Mouse (Mus musculus) spleen, adult 2 months (tissue): ENCODE results near the gene Agbl1. TPM values are rescaled to one million over a fixed set of nuclear protein-coding genes. Genes with fewer than 3 reads are reported as not detected.

ENCODE experiments used
- DNase-seq, 2 experiments: peaks; one replicate each; pipeline versions ENCODE4 v3.0.0 to v3.0.0-alpha.2; 2012 to 2021; ENCODE audit warnings: low spot score in 2 of 2, low read depth in 1 of 2
- H3K27ac ChIP-seq: fragments of 200-500 bp; 2 replicates; pipeline ENCODE4 v1.5.1; 2012; ENCODE audit warnings: low read length, inconsistent platforms; ENCODE audit not compliant: insufficient read depth
- H3K27me3 ChIP-seq: fragments of 200-500 bp; 2 replicates; pipeline ENCODE4 v1.6.1; 2012; ENCODE audit warnings: mild to moderate bottlenecking, moderate library complexity, low read length, inconsistent platforms; ENCODE audit not compliant: control insufficient read depth, insufficient read depth
- H3K36me3 ChIP-seq: fragments of 200-500 bp; 2 replicates; pipeline ENCODE4 v1.6.1; 2012; ENCODE audit warnings: mild to moderate bottlenecking, low read length, inconsistent platforms; ENCODE audit not compliant: control insufficient read depth, insufficient read depth
- H3K4me1 ChIP-seq: fragments of 200-500 bp; 2 replicates; pipeline ENCODE4 v1.6.1; 2011; ENCODE audit warnings: inconsistent platforms; ENCODE audit not compliant: control insufficient read depth, insufficient read depth, insufficient read length
- H3K4me3 ChIP-seq: fragments of 200-500 bp; 2 replicates; pipeline ENCODE4 v1.5.1; 2011; ENCODE audit warnings: mild to moderate bottlenecking, inconsistent platforms; ENCODE audit not compliant: insufficient read depth, insufficient read length; ENCODE audit errors: extremely low read depth
- CTCF ChIP-seq: fragments of 200-500 bp; IDR thresholded peaks from 2 replicates; pipeline ENCODE4 v1.5.1; 2011; ENCODE audit warnings: mild to moderate bottlenecking, inconsistent platforms; ENCODE audit not compliant: insufficient read depth, insufficient read length, insufficient replicate concordance; ENCODE audit errors: extremely low read depth
- POLR2A ChIP-seq: fragments of 200-500 bp; IDR thresholded peaks from 2 replicates; pipeline ENCODE4 v1.6.1; 2011; ENCODE audit warnings: low read depth, low read length, inconsistent platforms
- whole genome bisulfite sequencing: fragments of 180-500 bp; shearing (Covaris S2); methylation state at CpG from one replicate; pipeline ENCODE4 v1.1.7; 2018; 5-methylcytosine and 5-hydroxymethylcytosine counted together
- polyA plus RNA-seq: library from polyadenylated mRNA; depleted of rRNA; stranded (reverse); fragments of >200 nt; gene quantifications from 2 replicates; pipeline ENCODE4 v1.2.3, GENCODE M21; 2012

The Agbl1 gene
- polyA plus RNA-seq, 1 experiment, result 0.08 TPM

DNA sequence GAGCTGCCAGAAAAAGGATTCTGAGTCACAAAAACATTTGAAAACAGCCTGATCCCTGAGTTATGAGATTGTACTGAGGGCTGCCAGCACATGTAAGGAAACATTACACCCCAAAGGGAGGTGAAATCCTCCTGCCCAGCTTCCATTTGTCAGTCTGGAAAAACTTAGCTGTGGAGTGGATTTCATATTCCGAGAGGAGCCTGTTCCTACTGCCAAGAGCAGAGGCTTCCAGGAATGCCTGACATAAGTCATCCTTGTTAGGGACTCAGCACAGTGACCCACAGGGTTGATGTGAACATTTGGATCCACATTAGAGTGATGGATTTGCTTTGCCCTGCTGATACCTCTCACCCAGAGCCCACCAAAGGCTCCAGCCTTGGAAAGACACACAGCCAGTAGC, 899.4 kb downstream of the Agbl1 start:
- Histone ChIP-seq H3K36me3 (no peaks in the 10 kb centered on the region), H3K4me3 (no peak overlapping the region), H3K4me1 (peaks cover 5% of the 10 kb centered on the region; the same call in 1 of the 2 replicates), H3K27me3 (no peaks in the 10 kb centered on the region), H3K27ac (no peak overlapping the region)
- WGBS, result 75% methylated on average over 1 of the region's 1 CpGs
- TF ChIP-seq CTCF (no peak), POLR2A (no peak)
- no peak for DNase-seq

DNA sequence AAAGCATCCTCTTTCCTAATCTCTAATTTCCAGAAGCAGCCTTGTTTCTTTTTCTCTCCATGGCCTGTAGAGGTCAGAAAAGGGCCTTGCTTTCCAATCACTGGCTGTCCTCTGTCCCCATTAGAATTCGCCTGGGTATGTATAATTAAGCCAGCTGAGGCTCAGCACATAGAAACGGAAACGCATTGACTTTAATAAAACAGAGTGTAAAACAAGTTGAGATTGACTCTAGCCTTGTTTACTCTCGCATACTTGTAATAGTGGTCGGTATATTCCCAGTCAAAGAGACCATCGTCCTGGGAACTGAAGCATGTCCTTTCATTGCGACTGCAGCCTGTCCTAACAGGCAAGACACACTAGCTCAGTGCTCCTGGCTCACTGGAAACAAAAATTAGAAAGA, 902.3 kb downstream of the Agbl1 start:
- 17% methylated on average over 7 of the region's 7 CpGs for WGBS
- Histone ChIP-seq H3K27ac (no peak overlapping the region), H3K4me3 (no peak overlapping the region), H3K36me3 (no peaks in the 10 kb centered on the region), H3K4me1 (peaks cover 5% of the 10 kb centered on the region; the same call in 1 of the 2 replicates), H3K27me3 (no peaks in the 10 kb centered on the region)
- TF ChIP-seq CTCF (no peak), POLR2A (no peak)
- no peak for DNase-seq

DNA sequence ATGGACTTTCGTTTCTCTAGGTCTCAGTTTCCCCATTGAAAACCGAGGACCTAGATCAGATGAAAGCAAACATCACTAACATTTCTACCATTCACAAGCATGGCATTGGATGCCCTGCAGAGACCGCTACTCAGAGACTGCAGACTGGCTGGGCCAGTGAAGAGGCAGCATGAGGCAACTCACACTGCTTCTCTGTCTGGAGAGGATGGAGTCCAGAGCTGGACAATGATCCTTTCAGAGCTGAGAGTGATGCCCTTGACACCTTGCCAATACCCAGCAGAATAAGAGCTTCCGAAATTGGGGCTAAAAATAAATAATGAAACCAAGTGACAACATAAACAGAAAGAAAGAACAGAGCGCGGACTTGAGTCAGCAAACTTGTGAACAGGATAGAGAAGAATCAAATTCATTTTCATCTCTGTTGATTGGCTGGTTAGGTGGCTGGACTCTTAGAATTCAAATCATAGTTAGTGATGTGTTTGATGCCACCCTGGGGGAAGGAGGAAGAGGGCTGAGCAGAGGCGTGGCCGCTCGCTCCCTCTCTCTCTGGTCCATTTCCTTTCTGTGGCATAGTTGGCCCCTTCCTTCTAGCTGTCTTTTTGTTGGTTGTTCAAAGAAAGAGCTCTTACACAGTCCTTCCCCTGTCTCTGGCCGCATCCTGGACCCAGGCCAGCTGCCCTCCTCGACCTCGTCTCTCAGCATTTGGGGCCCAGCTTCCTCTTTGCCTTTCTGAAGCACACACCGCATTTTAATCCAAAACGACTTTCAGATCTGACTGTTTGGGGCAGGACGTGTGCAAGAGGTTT, 903.1 kb downstream of the Agbl1 start:
- WGBS, result 17% methylated on average over 15 of the region's 15 CpGs
- Histone ChIP-seq H3K4me3 (no peak overlapping the region), H3K4me1 (peaks cover 5% of the 10 kb centered on the region; the same call in 1 of the 2 replicates), H3K27me3 (no peaks in the 10 kb centered on the region), H3K27ac (no peak overlapping the region), H3K36me3 (no peaks in the 10 kb centered on the region)
- DNase-seq, result peak in 1 of 2 experiments; percentile 4
- no peak for TF ChIP-seq CTCF
- TF ChIP-seq POLR2A, result no peak

DNA sequence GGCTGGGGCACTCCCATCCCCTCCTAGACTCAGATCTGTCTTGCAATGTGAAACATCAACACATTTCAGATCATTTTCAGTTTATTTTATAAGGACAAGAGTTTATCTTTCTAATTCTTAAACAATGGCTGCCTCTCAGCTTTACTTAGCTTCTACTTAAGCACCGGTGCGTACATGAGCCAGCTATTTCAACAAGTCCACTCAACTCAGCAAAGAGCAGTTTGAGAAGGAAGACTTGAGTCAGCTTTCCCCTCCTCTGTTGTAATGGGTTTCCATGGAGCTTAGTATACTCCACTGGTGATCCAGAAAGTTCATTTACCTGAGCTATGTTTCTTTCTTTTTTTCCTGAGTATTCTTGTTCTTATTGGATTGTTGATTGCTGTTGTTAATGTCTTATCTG, 905.2 kb downstream of the Agbl1 start:
- Histone ChIP-seq H3K27me3 (no peaks in the 10 kb centered on the region), H3K27ac (no peak overlapping the region), H3K4me1 (peaks cover 5% of the 10 kb centered on the region; the same call in 1 of the 2 replicates), H3K36me3 (no peaks in the 10 kb centered on the region), H3K4me3 (no peak overlapping the region)
- DNase-seq, result no peak
- TF ChIP-seq POLR2A, result no peak
- no peak for TF ChIP-seq CTCF
- 92% methylated on average over 2 of the region's 2 CpGs for WGBS

DNA sequence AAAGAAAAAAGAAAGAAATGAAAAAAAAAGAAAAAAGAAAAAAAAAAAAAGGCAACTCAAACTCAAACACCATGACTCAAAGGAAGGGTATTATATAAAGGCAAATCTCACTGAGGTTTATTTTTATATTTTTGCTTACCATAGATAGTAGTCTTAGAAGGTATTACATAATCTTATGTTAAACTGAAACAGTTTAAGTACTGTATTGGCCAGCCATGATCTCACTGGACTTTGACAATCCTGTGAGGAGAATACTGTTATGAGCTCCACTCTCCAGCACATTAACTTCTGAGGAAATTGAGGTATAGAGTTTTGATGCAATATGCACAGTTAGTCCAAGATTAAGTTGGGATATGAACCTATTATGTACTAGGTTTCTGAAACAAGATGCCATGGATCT, 909.0 kb downstream of the Agbl1 start:
- Histone ChIP-seq H3K27ac (no peak overlapping the region), H3K27me3 (no peaks in the 10 kb centered on the region), H3K4me3 (no peak overlapping the region), H3K36me3 (no peaks in the 10 kb centered on the region), H3K4me1 (no peaks in the 10 kb centered on the region)
- DNase-seq, result no peak
- no peak for TF ChIP-seq CTCF
- no peak for TF ChIP-seq POLR2A

DNA sequence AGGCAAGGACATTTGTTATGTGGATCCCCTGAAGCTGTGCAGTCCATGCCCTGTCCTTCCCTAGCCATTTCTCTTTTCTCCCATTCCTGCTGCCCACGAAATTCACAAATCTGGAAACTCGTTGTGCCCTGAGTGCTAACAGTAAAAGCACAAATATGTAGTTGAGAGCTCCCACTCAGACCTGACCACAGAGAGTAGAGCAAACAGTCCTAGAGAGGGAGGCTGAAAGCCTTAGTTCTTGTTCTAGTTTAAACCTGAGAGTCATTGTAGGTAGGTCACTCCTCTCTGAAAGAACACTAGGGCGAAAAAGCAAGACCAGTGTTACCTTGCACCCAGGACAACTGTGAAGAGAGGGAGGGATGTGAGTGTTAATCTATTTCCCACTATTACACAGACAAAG, 917.8 kb downstream of the Agbl1 start:
- Histone ChIP-seq H3K4me1 (no peaks in the 10 kb centered on the region), H3K4me3 (no peak overlapping the region), H3K36me3 (no peaks in the 10 kb centered on the region), H3K27ac (no peak overlapping the region), H3K27me3 (no peaks in the 10 kb centered on the region)
- TF ChIP-seq CTCF (no peak), POLR2A (no peak)
- DNase-seq, result no peak
- 78% methylated on average over 3 of the region's 3 CpGs for WGBS

DNA sequence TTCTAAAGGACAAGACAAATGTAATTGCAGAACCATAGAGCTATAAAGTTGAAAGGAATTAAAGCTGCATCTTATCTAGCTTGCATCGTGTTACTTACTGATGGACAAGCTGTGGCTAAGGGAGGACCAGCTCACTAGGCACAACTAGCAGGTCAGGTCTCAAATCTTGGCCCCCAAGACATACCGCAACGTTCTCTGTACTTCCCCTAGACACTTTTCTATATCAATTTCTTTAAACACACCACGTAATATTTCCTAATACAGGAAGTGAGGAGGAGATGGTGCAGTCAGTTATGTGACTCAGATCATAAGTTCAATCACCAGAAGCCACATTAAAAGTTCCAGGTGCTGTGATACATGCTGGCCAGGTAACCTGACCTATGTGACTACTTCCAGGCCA, 919.1 kb downstream of the Agbl1 start:
- Histone ChIP-seq H3K4me3 (no peak overlapping the region), H3K4me1 (no peaks in the 10 kb centered on the region; the same call in 1 of the 2 replicates), H3K27me3 (no peaks in the 10 kb centered on the region), H3K36me3 (no peaks in the 10 kb centered on the region), H3K27ac (no peak overlapping the region)
- TF ChIP-seq CTCF, result no peak
- no peak for TF ChIP-seq POLR2A
- no peak for DNase-seq
- 66% methylated on average over 4 of the region's 4 CpGs for WGBS
